Mouse (Mus musculus) lung, adult 18-20 months (tissue): ENCODE results near the gene Hoxd12.

Experiments
- DNase-seq, 2 experiments: peaks; one replicate each; pipeline ENCODE4 v3.0.0; 2022; ENCODE audit warnings: mixed read lengths in 2 of 2

Gene Hoxd12

DNA sequence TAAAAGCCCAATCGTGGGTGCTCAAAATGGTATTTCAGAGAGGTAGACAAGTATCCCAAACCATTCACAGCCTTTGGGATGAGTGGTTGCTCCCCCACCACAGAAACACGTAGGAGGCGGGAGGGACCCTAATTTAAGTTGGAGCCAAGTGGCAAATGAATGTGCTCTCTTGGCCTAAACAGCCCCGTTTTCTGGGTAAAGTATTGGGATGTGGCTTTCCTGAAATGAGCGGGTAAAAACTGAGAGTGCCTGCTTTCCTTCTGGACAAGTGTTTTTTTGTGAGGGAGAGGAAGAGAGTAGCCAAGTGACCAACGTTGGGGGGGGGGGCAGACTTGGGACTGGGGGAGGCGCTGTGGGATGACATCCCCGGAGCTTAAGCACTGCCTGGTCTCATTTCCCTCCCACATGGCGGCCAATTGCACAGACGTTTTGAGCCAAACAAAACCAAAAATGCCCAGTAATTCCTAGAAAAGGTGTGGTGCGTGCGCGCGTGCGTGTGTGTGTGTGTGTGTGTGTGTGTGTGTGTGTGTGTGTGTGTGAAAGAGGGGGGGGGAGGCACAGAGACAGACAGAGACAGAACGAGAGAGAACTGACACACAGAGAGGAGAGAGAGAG is 36.2 kb downstream of the Hoxd12 start:
- DNase-seq, result no peak

GRCm38 (mm10) chr2:74711721-74712621 is 37.2 kb downstream of the Hoxd12 start, which contains the start of the genes Hoxd3 and Hoxd4:
TSS of gene Hoxd3 (plus strand) at chr2:74711927.
TSS of gene Hoxd4 (plus strand) at chr2:74711929.
- DNase-seq, result no peak

DNA sequence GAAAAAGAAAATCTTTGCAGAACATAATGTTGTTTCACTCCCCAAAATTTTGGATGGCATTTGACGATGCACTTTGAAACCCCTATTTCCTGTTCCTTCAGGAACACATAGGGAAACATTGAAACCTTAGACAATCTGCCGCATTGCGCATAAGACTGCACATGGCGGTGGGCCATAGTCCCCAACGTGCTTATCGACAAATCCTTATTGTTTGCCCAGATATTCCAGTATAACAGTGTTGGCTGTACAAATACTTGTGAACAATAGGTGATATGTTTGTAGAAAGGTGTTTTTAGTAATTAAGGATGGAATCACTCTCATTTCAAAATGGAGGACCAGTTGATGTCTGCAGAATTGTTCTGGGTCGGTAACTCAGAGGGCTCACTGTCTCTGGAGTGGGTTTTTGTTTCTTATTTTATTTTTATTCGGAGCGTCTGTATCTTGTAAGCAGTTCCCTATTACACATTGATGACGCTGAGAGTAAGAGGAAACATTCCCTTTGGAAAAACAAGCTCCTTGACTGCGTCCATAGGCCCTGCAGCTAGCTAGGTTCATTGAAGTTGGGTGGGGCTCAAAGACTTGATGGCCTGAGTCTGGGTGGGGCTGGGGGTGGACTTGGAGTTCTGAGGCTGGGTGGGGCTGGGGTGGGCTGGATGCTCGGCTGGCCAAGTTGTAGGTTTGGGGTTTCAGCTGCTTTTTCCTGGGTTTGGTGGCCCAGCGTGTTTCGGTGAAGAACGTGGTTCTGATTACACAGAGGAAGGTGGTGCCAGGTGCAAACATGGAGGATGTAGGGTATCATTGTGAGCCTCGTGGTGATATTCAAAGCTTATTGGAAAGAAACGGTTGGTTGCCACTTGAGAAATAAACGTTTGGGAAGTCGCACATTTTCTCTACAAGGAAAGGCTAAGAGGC is 38.7 kb downstream of the Hoxd12 start:
- no peak for DNase-seq

- DNase-seq, result no peak
These were observed 39.5 kb downstream of the Hoxd12 start for GRCm38 (mm10) chr2:74714156-74714789.

- DNase-seq, result no peak
These were observed 40.1 kb downstream of the Hoxd12 start for GRCm38 (mm10) chr2:74714881-74715280.

GRCm38 (mm10) chr2:74715504-74716241 is 40.9 kb downstream of the Hoxd12 start:
- peak; percentile 66 to 77 for DNase-seq

- no peak for DNase-seq
These were observed 45.6 kb downstream of the Hoxd12 start for GRCm38 (mm10) chr2:74720384-74720783.

DNA sequence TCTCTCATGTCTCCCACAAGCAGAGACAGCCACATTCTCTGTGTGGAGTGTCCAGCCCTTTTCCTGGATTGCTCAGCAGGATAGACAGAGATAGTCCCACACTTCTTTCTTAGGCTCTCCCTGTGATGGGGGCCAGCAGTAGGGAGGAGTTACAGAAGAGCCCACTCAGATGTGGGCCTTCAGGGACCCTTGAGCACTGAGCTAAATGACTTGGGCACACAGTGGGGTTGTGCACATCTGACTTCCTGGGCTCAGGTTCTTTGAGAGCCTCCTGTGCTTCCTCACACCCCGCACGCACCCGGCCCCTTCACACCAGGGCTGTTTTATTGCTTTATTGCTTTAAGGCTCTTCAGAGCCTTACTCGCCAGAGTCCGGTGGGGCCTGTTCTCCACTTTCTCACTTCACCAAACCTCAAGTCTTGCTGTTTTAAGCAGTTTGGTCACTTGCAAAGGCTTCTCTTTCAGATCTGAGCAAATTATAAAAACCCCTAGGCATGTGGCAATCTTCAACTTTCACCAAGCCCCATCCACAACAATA is 46.2 kb downstream of the Hoxd12 start:
- DNase-seq, result no peak

GRCm38 (mm10) chr2:74721882-74722281 is 47.1 kb downstream of the Hoxd12 start:
- no peak for DNase-seq

DNA sequence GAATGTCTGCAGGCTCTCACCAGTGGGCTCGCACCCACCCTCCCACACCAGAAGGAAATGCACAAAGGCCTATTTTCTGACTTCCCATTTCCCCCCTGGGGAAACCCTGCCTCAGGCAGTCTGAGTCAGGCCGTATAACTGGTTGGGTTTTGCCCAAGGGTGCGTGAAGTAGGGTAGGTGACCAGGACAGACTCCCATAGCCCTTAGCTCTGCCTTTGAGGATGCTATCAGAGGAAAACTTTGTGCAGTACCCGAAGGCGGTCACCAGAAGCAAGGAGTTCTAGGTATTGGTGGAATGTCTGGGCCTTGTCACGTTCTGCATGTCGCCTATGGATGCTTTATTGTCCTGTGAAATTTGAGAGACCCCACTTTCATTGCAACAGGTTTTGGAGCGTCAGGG is 48.1 kb downstream of the Hoxd12 start:
- no peak for DNase-seq

GRCm38 (mm10) chr2:74724244-74725015 is 49.6 kb downstream of the Hoxd12 start:
- DNase-seq, result no peak

GRCm38 (mm10) chr2:74725171-74725570 is 50.4 kb downstream of the Hoxd12 start:
- DNase-seq, result no peak

GRCm38 (mm10) chr2:74726551-74726950 is 51.7 kb downstream of the Hoxd12 start, which contains the start of gene Gm28230:
TSS of gene Gm28230 (plus strand) at chr2:74726728.
- DNase-seq, result no peak

DNA sequence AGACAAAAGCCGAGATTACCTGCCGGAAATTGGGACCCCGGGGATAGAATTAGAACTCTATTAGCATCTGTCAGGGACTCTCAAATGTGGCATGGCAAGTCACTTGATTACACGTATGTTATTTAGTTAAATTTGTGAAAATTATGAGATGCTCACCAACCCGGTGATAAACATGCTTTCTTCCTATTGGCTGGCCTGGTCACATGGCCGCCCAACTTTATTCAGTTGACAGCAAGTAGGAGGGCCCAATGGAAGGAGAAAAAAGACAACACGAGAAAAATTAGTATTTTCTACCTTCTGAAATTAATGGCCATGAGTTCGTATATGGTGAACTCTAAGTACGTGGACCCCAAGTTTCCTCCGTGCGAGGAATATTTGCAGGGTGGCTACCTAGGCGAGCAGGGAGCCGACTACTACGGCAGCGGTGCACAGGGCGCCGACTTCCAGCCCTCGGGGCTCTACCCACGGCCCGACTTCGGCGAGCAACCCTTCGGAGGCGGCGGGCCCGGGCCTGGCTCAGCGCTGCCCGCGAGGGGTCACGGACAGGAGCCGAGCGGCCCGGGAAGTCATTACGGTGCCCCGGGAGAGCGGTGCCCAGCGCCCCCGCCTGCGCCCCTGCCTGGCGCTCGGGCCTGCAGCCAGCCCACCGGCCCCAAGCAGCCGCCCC is 52.3 kb downstream of the Hoxd12 start:
- DNase-seq, result no peak
